Mouse (Mus musculus) left cerebral cortex, postnatal 25 days (tissue): Measurements from ENCODE around the gene Cyp4a12b. TPM values are rescaled to one million over a fixed set of nuclear protein-coding genes. Genes with fewer than 3 reads are reported as not detected.
A peak's percentile ranks its signal among the peaks of the same experiment; 100 is the strongest.
"Not testable (repeated sequence)": the region's sequence is repeated elsewhere in the genome, so short reads cannot be mapped to it uniquely, and the experiment has no call there.

Experiments
- DNase-seq, 2 experiments: peaks; one replicate each; pipeline ENCODE4 v3.0.0; 2022; ENCODE audit warnings: low spot score in 2 of 2, mixed read lengths in 1 of 2
- intact Hi-C: fragments of 180-260 bp; cut with DNase I; formaldehyde crosslinking; loops from one replicate; pipeline ENCODE4 v1.15.1; 2025
- total RNA-seq, 2 experiments: library from RNA; stranded (reverse); gene quantifications; 2 replicates each; pipeline ENCODE4 v1.2.3; 2021

Gene Cyp4a12b
- not detected for total RNA-seq

GRCm38 (mm10) chr4:115411324-115411723 is at the start of gene Cyp4a12b:
TSS of gene Cyp4a12b (plus strand) at chr4:115411624.
- DNase-seq, intact Hi-C loops: not testable (repeated sequence)

- intact Hi-C loops, DNase-seq: not testable (repeated sequence)
These were observed 45.8 kb upstream of the Cyp4a12b start for GRCm38 (mm10) chr4:115365624-115366023.

GRCm38 (mm10) chr4:115368067-115368466 is 43.4 kb upstream of the Cyp4a12b start:
- intact Hi-C loops, result not testable (repeated sequence)

GRCm38 (mm10) chr4:115396256-115396655 is 15.2 kb upstream of the Cyp4a12b start:
- DNase-seq, intact Hi-C loops: not testable (repeated sequence)

More at GRCm38 (mm10) chr4:115368067-115368466, 43.4 kb upstream of the Cyp4a12b start:
- DNase-seq, result peak in 1 of 2 experiments; percentile 3

- intact Hi-C loops, result not testable (repeated sequence)
These were observed 14.5 kb upstream of the Cyp4a12b start for GRCm38 (mm10) chr4:115396950-115397349.

GRCm38 (mm10) chr4:115450577-115451137 is 39.2 kb downstream of the Cyp4a12b start:
- no peak for DNase-seq
- intact Hi-C loops, result no loop called here

More at GRCm38 (mm10) chr4:115396950-115397349, 14.5 kb upstream of the Cyp4a12b start:
- not testable (repeated sequence) for DNase-seq

- intact Hi-C loops, result no loop called here
- no peak for DNase-seq
These were observed 40.9 kb downstream of the Cyp4a12b start, which contains the start of gene Cyp4a30b for GRCm38 (mm10) chr4:115452304-115452703. TSS of gene Cyp4a30b (plus strand) at chr4:115452604.

GRCm38 (mm10) chr4:115473585-115473984 is 62.2 kb downstream of the Cyp4a12b start:
- intact Hi-C loops, DNase-seq: not testable (repeated sequence)

GRCm38 (mm10) chr4:115476051-115476450 is 64.6 kb downstream of the Cyp4a12b start:
- intact Hi-C loops, result loop anchor here (2.0 kb wide), 1 partner anchor 233 kb away; no protein-coding TSS in a partner anchor
- peak in 1 of 2 experiments; percentile 34 for DNase-seq

- intact Hi-C loops, result no loop called here
- DNase-seq, result peak in 1 of 2 experiments; percentile 23
These were observed 69.7 kb downstream of the Cyp4a12b start for GRCm38 (mm10) chr4:115481006-115481652.

Other genes with a start within 250 kb of the Cyp4a12b start
- gene Cyp4a29, start 169.5 kb upstream of the Cyp4a12b start, total RNA-seq, result not detected
- not detected for gene Cyp4a12a, start 112.6 kb upstream of the Cyp4a12b start, total RNA-seq
- not detected for gene Cyp4a30b, start 41.0 kb downstream of the Cyp4a12b start, total RNA-seq
- gene Cyp4a14, start 84.5 kb downstream of the Cyp4a12b start, total RNA-seq, result not detected
- gene Cyp4a10, start 106.6 kb downstream of the Cyp4a12b start, total RNA-seq, result not detected
- gene Cyp4a31, start 152.0 kb downstream of the Cyp4a12b start, total RNA-seq, result not detected
- not detected for gene Cyp4a32, start 189.3 kb downstream of the Cyp4a12b start, total RNA-seq
- 1 to 10 TPM; 2.2 to 2.6 TPM for gene Cyp4b1, start 236.1 kb downstream of the Cyp4a12b start, total RNA-seq